Mouse (Mus musculus) liver, embryonic 14.5 days (tissue): ENCODE measurements around the gene Pdlim4.
A peak's percentile ranks its signal among the peaks of the same experiment; 100 is the strongest.

ENCODE experiments used
- CTCF ChIP-seq: IDR thresholded peaks from 2 replicates; pipeline ENCODE4 v1.5.1; 2016; ENCODE audit warnings: antibody characterized with exemption, low read depth, control low read depth
- EP300 ChIP-seq: IDR thresholded peaks from 2 replicates; pipeline ENCODE4 v1.6.1; 2016; ENCODE audit warnings: antibody characterized with exemption, low read depth

- TF ChIP-seq EP300 (no peak), CTCF (peak; percentile 55)
These were observed 12.7 kb downstream of the Pdlim4 start for GRCm38 (mm10) chr11:54056132-54056531.
